Mouse (Mus musculus) MEL-GATA-1-ER (cell line): ENCODE results near the gene Hdc.

ENCODE experiments used
- DNase-seq: peaks from one replicate; pipeline ENCODE4 v3.0.0-alpha.2; 2012; ENCODE audit warnings: low read depth; ENCODE audit errors: extremely low read depth

The Hdc gene

DNA sequence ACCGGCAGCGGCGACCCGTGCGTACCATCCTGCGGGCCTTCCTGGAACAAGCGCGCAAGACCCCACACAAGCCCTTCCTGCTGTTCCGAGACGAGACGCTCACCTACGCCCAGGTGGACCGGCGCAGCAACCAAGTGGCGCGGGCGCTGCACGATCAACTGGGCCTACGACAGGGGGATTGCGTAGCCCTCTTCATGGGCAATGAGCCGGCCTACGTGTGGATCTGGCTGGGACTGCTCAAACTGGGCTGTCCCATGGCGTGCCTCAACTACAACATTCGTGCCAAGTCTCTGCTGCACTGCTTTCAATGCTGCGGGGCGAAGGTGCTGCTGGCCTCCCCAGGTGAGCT is 65.8 kb downstream of the Hdc start:
- DNase-seq: no peak

DNA sequence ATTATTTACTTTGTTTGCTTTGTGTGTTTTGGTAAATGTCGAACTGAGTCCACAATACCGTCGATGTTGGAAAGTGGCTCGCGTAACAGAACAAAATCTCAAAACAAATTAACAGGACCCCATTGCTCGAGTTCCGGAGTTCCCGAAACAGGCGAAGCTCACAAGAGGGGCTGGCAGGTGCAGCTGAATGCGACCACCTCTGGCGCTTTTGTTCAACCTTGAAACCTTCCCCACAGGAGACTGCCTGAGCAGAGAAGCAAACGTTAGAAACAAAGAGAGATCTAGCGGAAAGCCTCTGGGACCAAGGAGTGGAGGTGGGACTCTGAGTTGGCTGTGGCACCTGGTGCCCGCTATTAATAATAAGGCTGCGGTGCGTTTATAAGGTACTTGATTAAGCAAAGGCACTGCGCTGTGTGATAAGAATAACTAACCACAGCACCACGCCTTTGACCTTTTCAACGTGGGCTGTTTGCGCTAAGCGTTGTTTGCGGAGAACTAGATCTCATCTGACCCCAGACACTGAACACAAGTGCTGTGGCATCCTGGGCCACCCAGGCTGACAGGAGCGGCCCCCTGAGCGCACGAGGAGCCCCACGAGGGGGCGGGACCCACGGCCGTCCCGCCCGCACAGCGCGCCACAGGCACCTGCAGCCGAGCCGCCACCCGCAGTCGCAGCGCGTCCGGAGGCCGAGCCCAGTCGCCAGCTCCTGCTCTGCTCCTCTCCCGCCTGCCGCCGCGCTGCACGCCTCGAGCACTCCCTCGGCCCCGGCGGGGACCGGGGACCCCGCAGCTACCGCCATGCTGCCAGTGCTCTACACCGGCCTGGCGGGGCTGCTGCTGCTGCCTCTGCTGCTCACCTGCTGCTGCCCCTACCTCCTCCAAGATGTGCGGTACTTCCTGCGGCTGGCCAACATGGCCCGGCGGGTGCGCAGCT is 66.5 kb downstream of the Hdc start, which contains the start of gene Slc27a2:
Gene Slc27a2 (plus strand): TSS at position 51 of the 934 bp plus-strand sequence.
- DNase-seq: no peak

DNA sequence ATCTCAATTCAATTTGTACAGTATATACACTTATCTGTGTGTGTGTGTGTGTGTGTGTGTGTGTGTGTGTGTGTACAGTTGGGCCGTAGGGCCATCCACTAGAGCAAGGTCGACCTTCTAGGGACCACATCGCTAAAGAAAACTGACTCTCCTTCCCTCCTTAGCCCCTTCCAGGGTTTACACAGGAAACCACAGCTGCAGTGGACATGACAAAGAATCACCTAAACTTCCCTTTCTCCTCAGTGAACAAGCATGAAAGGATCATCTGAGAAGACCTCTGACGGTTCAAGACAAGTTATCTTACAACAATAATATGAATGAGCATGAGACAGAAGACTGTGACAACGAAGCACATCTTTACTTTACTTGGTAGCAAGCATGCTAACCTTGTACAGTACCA is 67.2 kb downstream of the Hdc start:
- DNase-seq: no peak

DNA sequence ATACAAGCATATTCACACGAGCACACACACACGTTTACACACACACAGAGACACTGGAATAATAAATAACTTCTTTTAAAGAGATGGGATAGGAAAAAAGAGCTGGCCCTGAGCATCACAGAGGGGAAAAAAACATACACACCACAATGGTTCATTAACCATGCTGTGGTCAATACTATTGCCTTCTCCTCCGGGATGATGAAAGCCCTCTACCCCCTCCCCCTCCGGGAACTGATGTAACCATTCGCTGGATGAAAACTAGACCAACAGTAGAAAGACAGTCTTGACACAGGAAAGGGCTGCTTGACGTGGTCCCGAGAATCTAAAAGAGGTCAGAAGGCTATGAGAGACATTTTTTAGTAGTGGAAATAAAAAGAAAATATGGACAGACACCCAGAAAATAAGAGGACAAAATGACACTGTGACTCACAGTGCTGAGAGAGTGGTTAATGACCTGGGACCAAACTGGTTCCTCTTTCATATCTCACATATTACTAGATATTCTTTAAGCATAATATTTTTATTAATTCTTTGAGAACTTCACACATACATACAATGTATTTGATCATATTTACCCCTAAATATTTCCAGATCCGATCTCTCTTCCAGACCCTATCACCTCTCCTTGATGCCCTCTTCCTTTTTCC is 67.7 kb downstream of the Hdc start:
- no peak for DNase-seq

DNA sequence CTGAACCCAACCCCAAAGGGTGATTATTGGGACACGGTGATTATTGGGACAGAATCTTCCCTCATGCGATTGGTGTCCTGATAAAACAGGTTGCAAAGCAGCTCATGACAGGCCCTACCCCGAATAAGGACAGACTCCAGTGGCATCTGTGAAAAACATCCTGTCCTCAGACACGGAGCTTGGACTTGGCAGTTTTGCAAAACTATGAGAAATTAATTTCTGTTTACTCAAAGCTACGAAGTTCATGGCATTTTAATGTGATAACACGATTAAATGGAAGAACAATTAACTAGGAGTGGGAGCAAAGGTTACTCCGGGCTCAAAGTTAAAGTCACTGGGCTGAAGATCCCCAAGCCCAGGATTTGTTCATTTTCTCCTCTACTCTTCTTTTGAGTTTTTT is 69.4 kb downstream of the Hdc start:
- no peak for DNase-seq

DNA sequence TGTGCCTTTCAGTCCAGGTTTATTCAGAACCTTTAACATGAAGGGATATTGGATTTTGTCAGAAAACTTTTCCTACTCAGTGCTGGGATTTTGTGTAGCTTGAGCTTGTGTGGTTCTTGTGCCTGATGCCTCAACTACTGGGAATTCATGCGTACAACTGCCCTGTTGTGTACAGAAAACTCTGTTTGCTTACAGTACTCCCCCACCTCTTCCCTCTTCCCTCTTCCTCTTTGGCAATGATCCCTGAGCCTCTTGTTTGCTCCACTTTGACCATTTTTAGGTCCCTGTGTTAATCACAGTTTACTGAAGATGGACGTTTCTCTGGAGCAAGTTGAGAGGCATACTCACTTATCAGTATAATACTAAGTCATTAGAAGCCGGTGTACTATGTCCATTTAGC is 72.7 kb downstream of the Hdc start:
- DNase-seq: no peak

DNA sequence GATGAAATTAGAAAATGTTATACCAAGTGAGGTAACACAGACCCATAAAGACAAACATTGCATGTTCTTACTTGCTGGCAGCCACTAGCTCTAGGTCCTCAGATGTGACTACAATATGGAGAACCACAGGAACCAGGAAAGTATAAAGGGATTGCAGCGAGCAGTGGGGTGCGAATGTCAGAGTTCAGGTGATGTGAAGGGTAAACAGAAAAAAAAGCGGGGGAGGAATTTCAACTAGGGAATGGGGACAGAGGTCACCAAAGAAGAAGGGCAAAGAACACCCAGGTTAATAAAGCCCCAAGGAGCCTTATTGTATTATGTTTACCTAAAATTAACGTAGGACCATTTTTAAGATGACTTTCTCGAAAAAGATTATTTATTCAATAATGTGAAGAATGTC is 73.8 kb downstream of the Hdc start:
- DNase-seq: no peak
